Mouse (Mus musculus): ENCODE results near the gene Gm7978.
"Not testable (repeated sequence)": the region's sequence is repeated elsewhere in the genome, so short reads cannot be mapped to it uniquely, and the experiment has no call there.

- TF ChIP-seq CTCF (IDR thresholded peaks at IDR 0.05; ENCODE audit: borderline replicate concordance, control insufficient read depth, extremely low read depth, insufficient read depth, low read length, poor library complexity); POLR2A (IDR thresholded peaks at IDR 0.05; ENCODE audit: control insufficient read depth, extremely low read depth, insufficient read depth, low read length, poor library complexity): not testable (repeated sequence)
These were observed 5.7 kb upstream of the Gm7978 start, which contains the start of gene Gm7982 for GRCm38 (mm10) chr5:95741714-95742113.

Measured in thymus, adult 2 months (tissue).